20 mouse cellular contexts compared by ENCODE assay signal in the genomic region with DNA sequence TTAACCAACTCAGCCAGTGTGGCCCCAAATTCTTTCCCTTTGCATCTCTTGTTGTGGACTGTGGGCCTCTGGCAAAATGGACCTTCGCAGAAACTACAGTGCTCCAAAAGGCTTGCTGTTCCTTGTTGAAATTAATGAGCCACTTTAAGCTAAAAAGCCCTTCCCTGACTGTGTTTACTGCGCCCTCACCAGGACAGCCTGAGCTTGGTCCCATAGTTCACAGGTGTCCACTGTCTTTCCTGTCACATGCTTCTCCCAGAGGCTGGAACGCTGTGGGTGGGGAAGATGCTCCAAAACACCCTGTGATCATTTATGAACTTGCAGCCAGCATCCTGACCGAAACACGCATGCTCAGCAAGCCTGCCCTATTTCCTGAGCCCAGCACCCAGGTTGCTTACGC. TPM values are rescaled to one million over a fixed set of nuclear protein-coding genes. Genes with fewer than 3 reads are reported as not detected.
DNase-seq lines count a peak whose midpoint lies in the region; TF ChIP-seq lines count a peak whose summit lies in the region.
"Had no signal": no experiment of that assay in that cellular context is flagged by ENCODE, and none has a peak within 500 bp of the region (broad histone marks: within the 10 kb centered on the region; RNA-seq: fewer than 3 reads in every experiment).

No protein-coding gene starts in this region.

- H3K27ac ChIP-seq in gastrocnemius, adult 2 months = no peak overlapping the region
- H3K27ac ChIP-seq in layer of hippocampus, adult 2 months = peak overlapping the region; percentile 76
- H3K27ac ChIP-seq: forebrain, embryonic 10.5 days; hindbrain, embryonic 10.5 days; intestine, embryonic 15.5 days; limb, embryonic 12.5 days; liver, embryonic 13.5 days; lung, embryonic 15.5 days; midbrain, embryonic 12.5 days had no signal

- TF ChIP-seq CTCF in gastrocnemius, adult 2 months (IDR thresholded peaks at IDR 0.05) = peak; percentile 45
- TF ChIP-seq CTCF in layer of hippocampus, adult 2 months (conservative IDR thresholded peaks at IDR 0.05) = peak; percentile 60

- DNase-seq in gastrocnemius, adult 2 months = no peak
- DNase-seq in gastrocnemius, postnatal 25 days = no peak
- DNase-seq in layer of hippocampus, adult 2 months (ENCODE audit: low spot score in 2 of 2) = peak in 1 of 2 experiments; percentile 46
- DNase-seq in layer of hippocampus, adult 11-12 months (ENCODE audit: low spot score) = no peak
- DNase-seq in lung, postnatal 10 days = peak; percentile 23
- no peak for DNase-seq in lung, postnatal 36 days
- DNase-seq in urinary bladder, postnatal 4 days (ENCODE audit: low spot score in 2 of 2) = no peak
- DNase-seq: adrenal gland, adult 8-10 months; cerebellum, adult 18-20 months; cerebellum, postnatal 14 days; gastrocnemius, postnatal 14 days; kidney, postnatal 4 days; liver, embryonic 13.5 days; thymus, postnatal 14 days had no signal

- intact Hi-C loops in gastrocnemius, adult 2 months (cut with DNase I) = no loop called here

- no peak overlapping the region for H3K4me3 ChIP-seq in gastrocnemius, adult 2 months
- H3K4me3 ChIP-seq in layer of hippocampus, adult 2 months = no peak overlapping the region
- H3K4me3 ChIP-seq: forebrain, embryonic 10.5 days; hindbrain, embryonic 10.5 days; intestine, embryonic 15.5 days; limb, embryonic 12.5 days; liver, embryonic 13.5 days; lung, embryonic 15.5 days; midbrain, embryonic 12.5 days had no signal

RNA-seq across cellular contexts. Expression of gene Ksr1, which starts 9.1 kb away (rescaled TPM):
- 10 to 100 TPM; 92.9 to 98.3 TPM for total RNA-seq in gastrocnemius, adult 2 months (2021)
- 10 to 100 TPM; 67.8 to 77.2 TPM for total RNA-seq in gastrocnemius, postnatal 25 days (2021)
- total RNA-seq in layer of hippocampus, adult 2 months (2021) = 100 to 1,000 TPM; 230 to 231 TPM
